Mouse (Mus musculus) CH12F3 (cell line): ENCODE measurements at regions not wholly inside any gene's neighbourhood (a gene's known extent, or its start where the extent isn't known, plus 50 kb on each side); places are given as distances from the start of the nearest gene placed in this dataset.
"Not testable (repeated sequence)": the region's sequence is repeated elsewhere in the genome, so short reads cannot be mapped to it uniquely, and the experiment has no call there.

Source experiments
- in situ Hi-C: fragments of 300-500 bp; cut with MboI; formaldehyde crosslinking; loops from 2 replicates; pipeline ENCODE4 v1.14.3; 2020; ENCODE audit warnings: low sequenced_read_pairs

GRCm38 (mm10) chr11:71285193-71285592, 54.7 kb upstream of the Nlrp1b start:
- in situ Hi-C loops = no loop called here

- in situ Hi-C loops = not testable (repeated sequence)
These were observed 57.7 kb upstream of the Nlrp1b start for GRCm38 (mm10) chr11:71288243-71288642.

- in situ Hi-C loops = no loop called here
These were observed 59.0 kb upstream of the Nlrp1b start for GRCm38 (mm10) chr11:71289490-71289889.

GRCm38 (mm10) chr11:71299479-71299878, 68.9 kb upstream of the Nlrp1b start:
- in situ Hi-C loops = no loop called here

- in situ Hi-C loops = no loop called here
These were observed 92.9 kb upstream of the Nlrp1b start for GRCm38 (mm10) chr11:71323439-71323838.

- in situ Hi-C loops = loop anchor here (25.0 kb wide), 1 partner anchor 700 kb away; the partner anchor contains the start of genes Aipl1 and Pimreg
These were observed 106.9 kb upstream of the Nlrp1b start for GRCm38 (mm10) chr11:71337428-71337827.

- in situ Hi-C loops = loop anchor here (25.0 kb wide), 1 partner anchor 691 kb away; the partner anchor contains the start of genes Aipl1 and Pimreg
These were observed 115.5 kb upstream of the Nlrp1b start for GRCm38 (mm10) chr11:71346024-71346423.

- in situ Hi-C loops = no loop called here
These were observed 126.6 kb upstream of the Nlrp1b start for GRCm38 (mm10) chr11:71357089-71357488.

- in situ Hi-C loops = no loop called here
These were observed 130.3 kb upstream of the Nlrp1b start for GRCm38 (mm10) chr11:71360856-71361255.

- in situ Hi-C loops = no loop called here
These were observed 141.3 kb upstream of the Nlrp1b start for GRCm38 (mm10) chr11:71371871-71372270.

GRCm38 (mm10) chr11:71375132-71375531, 144.6 kb upstream of the Nlrp1b start:
- in situ Hi-C loops = no loop called here

GRCm38 (mm10) chr11:71388411-71388810, 157.9 kb upstream of the Nlrp1b start:
- in situ Hi-C loops = no loop called here

GRCm38 (mm10) chr11:71389659-71390058, 159.1 kb upstream of the Nlrp1b start:
- in situ Hi-C loops = no loop called here

GRCm38 (mm10) chr11:71390151-71390550, 159.6 kb upstream of the Nlrp1b start:
- in situ Hi-C loops = no loop called here

GRCm38 (mm10) chr11:71390616-71391015, 160.1 kb upstream of the Nlrp1b start:
- in situ Hi-C loops = no loop called here

- in situ Hi-C loops = no loop called here
These were observed 162.9 kb upstream of the Nlrp1b start for GRCm38 (mm10) chr11:71393406-71393805.

GRCm38 (mm10) chr11:71395023-71395422, 164.5 kb upstream of the Nlrp1b start:
- in situ Hi-C loops = no loop called here

GRCm38 (mm10) chr11:71395631-71396030, 165.1 kb upstream of the Nlrp1b start:
- in situ Hi-C loops = no loop called here

- in situ Hi-C loops = no loop called here
These were observed 169.8 kb upstream of the Nlrp1b start for GRCm38 (mm10) chr11:71400351-71400750.

- in situ Hi-C loops = no loop called here
These were observed 171.1 kb upstream of the Nlrp1b start for GRCm38 (mm10) chr11:71401411-71402276.

- in situ Hi-C loops = no loop called here
These were observed 173.8 kb upstream of the Nlrp1b start for GRCm38 (mm10) chr11:71404361-71404760.

- in situ Hi-C loops = no loop called here
These were observed 176.5 kb upstream of the Nlrp1b start for GRCm38 (mm10) chr11:71407043-71407442.
